Mouse (Mus musculus): ENCODE data around the gene Slc45a1. TPM values are rescaled to one million over a fixed set of nuclear protein-coding genes. Genes with fewer than 3 reads are reported as not detected.
"Not testable (repeated sequence)": the region's sequence is repeated elsewhere in the genome, so short reads cannot be mapped to it uniquely, and the experiment has no call there.

Gene Slc45a1
- polyA plus RNA-seq, 1 experiment from 2014 or later = 0.12 TPM

GRCm38 (mm10) chr4:150613715-150614114, 38.3 kb downstream of the Slc45a1 start:
- Histone ChIP-seq H3K36me3 (ENCODE audit: insufficient read depth, low read length) (peaks cover 87% of the 10 kb centered on the region), H3K9ac (replicated peaks; ENCODE audit: low read length) (no peak overlapping the region), H3K4me3 (ENCODE audit: low read length) (no peak overlapping the region), H3K4me1 (ENCODE audit: insufficient read depth, low read length) (no peaks in the 10 kb centered on the region), H3K4me2 (replicated peaks; ENCODE audit: low read depth, low read length) (no peak overlapping the region), H3K9me3 (ENCODE audit: low read length) (no peaks in the 10 kb centered on the region), H3K27me3 (ENCODE audit: insufficient read depth, low read length) (no peaks in the 10 kb centered on the region), H3K27ac (ENCODE audit: low read length) (no peak overlapping the region)
- ATAC-seq (ENCODE audit: low FRiP score, low TSS enrichment) = no peak
- 73% methylated on average over 7 of the region's 7 CpGs for WGBS

- 100% methylated on average over 3 of the region's 3 CpGs for whole genome bisulfite sequencing
- no peaks in the 10 kb centered on the region for H3K27me3 ChIP-seq (ENCODE audit: insufficient read depth, low read length)
Measured at GRCm38 (mm10) chr4:150608670-150609069, 43.3 kb downstream of the Slc45a1 start.

DNA sequence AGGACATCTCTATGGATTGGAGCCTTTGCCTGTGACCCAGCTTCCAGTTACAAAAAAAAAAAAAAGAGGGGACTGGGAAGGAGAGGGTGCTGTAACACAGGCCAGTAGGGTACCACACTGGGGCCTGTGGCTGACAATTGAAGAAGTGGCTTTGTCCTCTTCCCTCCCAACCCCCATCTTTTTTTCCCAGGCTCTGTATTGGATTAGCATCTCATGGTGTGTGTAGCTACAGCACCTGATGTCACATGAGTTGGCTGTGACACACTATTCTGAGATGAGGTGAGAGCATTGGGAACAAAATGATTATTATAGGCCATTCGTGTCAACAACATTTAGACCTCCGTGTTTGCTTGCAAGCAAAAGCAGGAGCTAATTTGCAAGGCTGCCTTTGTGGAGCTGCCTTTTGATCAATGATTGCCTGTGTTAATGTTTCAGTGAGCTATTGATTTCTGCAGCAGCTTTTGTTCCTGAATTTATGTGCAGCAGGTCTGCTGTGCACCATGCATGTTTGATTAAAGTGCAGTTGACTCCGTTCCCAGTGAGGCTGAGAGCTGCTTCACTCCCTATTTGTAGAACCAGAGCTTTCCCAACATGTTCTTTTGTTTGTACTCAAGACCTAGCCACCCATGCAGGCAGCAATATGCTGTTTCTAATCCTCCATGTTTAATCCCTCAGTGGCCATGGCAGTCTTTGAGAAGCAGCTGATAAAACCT, 45.4 kb downstream of the Slc45a1 start:
- WGBS = 54% methylated on average over 3 of the region's 3 CpGs
- Histone ChIP-seq H3K4me2 (replicated peaks; ENCODE audit: low read depth, low read length) (no peak overlapping the region), H3K9me3 (ENCODE audit: low read length) (no peaks in the 10 kb centered on the region), H3K4me3 (ENCODE audit: low read length) (no peak overlapping the region), H3K27me3 (ENCODE audit: insufficient read depth, low read length) (no peaks in the 10 kb centered on the region), H3K27ac (ENCODE audit: low read length) (peak overlapping the region; percentile 31; the same call in 1 of the 2 replicates), H3K9ac (replicated peaks; ENCODE audit: low read length) (no peak overlapping the region), H3K4me1 (ENCODE audit: insufficient read depth, low read length) (peaks cover 8% of the 10 kb centered on the region), H3K36me3 (ENCODE audit: insufficient read depth, low read length) (peaks cover 19% of the 10 kb centered on the region)
- no peak for ATAC-seq (ENCODE audit: low FRiP score, low TSS enrichment)

More at GRCm38 (mm10) chr4:150608670-150609069, 43.3 kb downstream of the Slc45a1 start:
- Histone ChIP-seq H3K4me2 (replicated peaks; ENCODE audit: low read depth, low read length) (no peak overlapping the region), H3K9me3 (ENCODE audit: low read length) (no peaks in the 10 kb centered on the region), H3K9ac (replicated peaks; ENCODE audit: low read length) (no peak overlapping the region), H3K4me3 (ENCODE audit: low read length) (no peak overlapping the region), H3K4me1 (ENCODE audit: insufficient read depth, low read length) (peaks cover 8% of the 10 kb centered on the region), H3K36me3 (ENCODE audit: insufficient read depth, low read length) (peaks cover 39% of the 10 kb centered on the region), H3K27ac (ENCODE audit: low read length) (no peak overlapping the region)
- ATAC-seq (ENCODE audit: low FRiP score, low TSS enrichment) = no peak

DNA sequence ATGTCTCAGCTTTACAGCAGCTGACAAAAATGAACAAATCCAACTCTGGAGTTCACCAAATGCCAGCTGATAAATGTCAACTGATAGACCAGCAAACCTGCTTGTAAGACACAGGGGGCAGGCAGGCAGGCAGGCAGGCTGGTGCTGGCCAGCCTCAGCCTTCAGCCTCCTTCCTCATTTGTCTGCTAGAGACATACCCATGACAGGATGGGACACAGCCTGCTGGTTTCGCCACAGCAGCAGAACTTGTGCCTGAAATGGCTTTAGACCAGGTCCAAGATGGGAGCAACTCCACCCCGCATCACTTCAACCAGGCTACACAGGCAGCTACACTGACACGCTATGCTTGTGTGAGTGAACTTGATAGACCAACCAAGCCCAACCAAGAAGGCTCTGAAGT, 46.2 kb downstream of the Slc45a1 start:
- no peak overlapping the region for H3K4me3 ChIP-seq (ENCODE audit: low read length)
- no peaks in the 10 kb centered on the region for H3K9me3 ChIP-seq (ENCODE audit: low read length)
- peak overlapping the region; percentile 31 for H3K27ac ChIP-seq (ENCODE audit: low read length)
- H3K9ac ChIP-seq (replicated peaks; ENCODE audit: low read length) = no peak overlapping the region
- H3K27me3 ChIP-seq (ENCODE audit: insufficient read depth, low read length) = no peaks in the 10 kb centered on the region
- H3K4me2 ChIP-seq (replicated peaks; ENCODE audit: low read depth, low read length) = no peak overlapping the region
- ATAC-seq (ENCODE audit: low FRiP score, low TSS enrichment) = no peak
- H3K4me1 ChIP-seq (ENCODE audit: insufficient read depth, low read length) = peaks cover 8% of the 10 kb centered on the region
- H3K36me3 ChIP-seq (ENCODE audit: insufficient read depth, low read length) = peaks cover 12% of the 10 kb centered on the region; the same call in 1 of the 2 replicates
- 85% methylated on average over 3 of the region's 3 CpGs for WGBS

- Histone ChIP-seq H3K4me2 (replicated peaks; ENCODE audit: low read depth, low read length) (no peak overlapping the region), H3K4me3 (ENCODE audit: low read length) (no peak overlapping the region), H3K27me3 (ENCODE audit: insufficient read depth, low read length) (no peaks in the 10 kb centered on the region), H3K9me3 (ENCODE audit: low read length) (no peaks in the 10 kb centered on the region), H3K9ac (replicated peaks; ENCODE audit: low read length) (no peak overlapping the region), H3K27ac (ENCODE audit: low read length) (no peak overlapping the region), H3K36me3 (ENCODE audit: insufficient read depth, low read length) (0 out of 2 replicates have a peak, but pooled peaks cover 2% of the 10 kb centered on the region), H3K4me1 (ENCODE audit: insufficient read depth, low read length) (peaks cover 17% of the 10 kb centered on the region)
- no peak for ATAC-seq (ENCODE audit: low FRiP score, low TSS enrichment)
- WGBS = 100% methylated on average over 1 of the region's 1 CpGs
Measured at GRCm38 (mm10) chr4:150603366-150604061, 48.5 kb downstream of the Slc45a1 start.

- Histone ChIP-seq H3K9me3 (ENCODE audit: low read length) (no peaks in the 10 kb centered on the region), H3K9ac (replicated peaks; ENCODE audit: low read length) (no peak overlapping the region), H3K4me3 (ENCODE audit: low read length) (no peak overlapping the region), H3K36me3 (ENCODE audit: insufficient read depth, low read length) (no peaks in the 10 kb centered on the region), H3K4me1 (ENCODE audit: insufficient read depth, low read length) (peaks cover 28% of the 10 kb centered on the region), H3K4me2 (replicated peaks; ENCODE audit: low read depth, low read length) (no peak overlapping the region), H3K27ac (ENCODE audit: low read length) (no peak overlapping the region), H3K27me3 (ENCODE audit: insufficient read depth, low read length) (no peaks in the 10 kb centered on the region)
- no peak for ATAC-seq (ENCODE audit: low FRiP score, low TSS enrichment)
- WGBS = 82% methylated on average over 10 of the region's 10 CpGs
Measured at GRCm38 (mm10) chr4:150601489-150601888, 50.5 kb downstream of the Slc45a1 start.

DNA sequence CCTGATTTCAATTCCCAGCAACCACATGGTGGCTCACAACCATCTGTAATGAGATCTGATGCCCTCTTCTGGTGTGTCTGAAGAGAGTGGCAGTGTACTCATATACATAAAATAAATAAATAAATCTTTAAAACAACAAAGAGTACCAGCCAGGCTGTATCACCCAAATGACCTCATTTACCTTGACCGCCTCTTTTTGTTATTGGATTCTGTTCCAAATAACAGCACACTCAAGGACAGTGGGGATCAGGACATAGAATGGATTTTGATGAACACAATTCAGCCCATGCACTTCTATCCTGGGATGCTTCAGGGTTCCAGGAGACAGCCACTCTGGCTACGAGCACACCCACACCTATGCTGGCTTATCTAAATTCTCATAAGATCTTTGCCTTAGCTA, 51.5 kb downstream of the Slc45a1 start:
- H3K9me3 ChIP-seq (ENCODE audit: low read length); H3K36me3 ChIP-seq (ENCODE audit: insufficient read depth, low read length); H3K4me2 ChIP-seq (replicated peaks; ENCODE audit: low read depth, low read length); H3K27me3 ChIP-seq (ENCODE audit: insufficient read depth, low read length); H3K27ac ChIP-seq (ENCODE audit: low read length); H3K9ac ChIP-seq (replicated peaks; ENCODE audit: low read length); ATAC-seq (ENCODE audit: low FRiP score, low TSS enrichment); H3K4me3 ChIP-seq (ENCODE audit: low read length): not testable (repeated sequence)
- peaks cover 30% of the 10 kb centered on the region for H3K4me1 ChIP-seq (ENCODE audit: insufficient read depth, low read length)
- WGBS = 85% methylated on average over 2 of the region's 2 CpGs

DNA sequence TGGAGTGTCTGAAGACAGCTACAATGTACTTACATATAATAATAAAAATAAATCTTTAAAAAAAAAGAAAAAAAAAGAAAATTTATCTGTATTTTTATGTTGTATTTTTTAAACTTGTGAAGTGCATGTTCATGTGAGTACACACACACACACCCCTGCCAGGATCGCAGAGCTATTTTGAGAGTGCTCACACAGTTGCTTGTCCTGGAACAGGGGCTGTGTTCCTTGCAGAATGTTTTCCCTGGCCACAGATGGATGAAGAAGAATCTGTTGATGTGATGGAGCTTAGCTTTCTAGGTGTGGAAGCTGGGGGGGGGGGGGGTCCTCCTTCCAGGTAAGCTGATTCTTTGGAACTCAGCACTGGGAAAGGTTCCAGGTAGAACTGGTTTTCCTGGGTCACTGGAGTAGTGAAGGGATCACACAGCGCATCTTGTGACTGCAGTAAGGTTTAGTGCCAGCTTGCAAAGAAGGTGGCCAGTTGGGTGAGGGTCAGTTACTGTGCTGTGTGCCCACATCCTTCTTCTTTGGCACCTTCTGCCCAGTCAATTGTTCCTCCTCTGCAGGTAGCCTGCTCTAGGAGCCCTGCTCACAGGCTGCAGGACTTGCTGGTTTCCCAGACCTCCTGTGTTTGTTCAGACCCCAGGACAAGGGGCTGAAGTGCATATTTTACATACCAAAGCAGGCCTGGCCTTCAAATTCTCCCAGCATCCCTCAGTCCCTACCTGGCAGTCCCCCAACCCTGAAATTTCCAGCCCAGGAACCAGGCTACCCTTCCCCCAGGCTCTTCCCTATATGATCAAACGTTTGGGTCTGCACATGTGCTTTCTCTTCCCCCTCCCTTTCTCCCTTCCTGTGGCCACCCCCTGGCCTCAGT, 52.6 kb downstream of the Slc45a1 start:
- Histone ChIP-seq H3K4me1 (ENCODE audit: insufficient read depth, low read length) (peaks cover 32% of the 10 kb centered on the region), H3K9me3 (ENCODE audit: low read length) (no peaks in the 10 kb centered on the region), H3K9ac (replicated peaks; ENCODE audit: low read length) (no peak overlapping the region), H3K4me2 (replicated peaks; ENCODE audit: low read depth, low read length) (no peak overlapping the region), H3K27me3 (ENCODE audit: insufficient read depth, low read length) (no peaks in the 10 kb centered on the region), H3K27ac (ENCODE audit: low read length) (peak overlapping the region; percentile 70), H3K4me3 (ENCODE audit: low read length) (no peak overlapping the region), H3K36me3 (ENCODE audit: insufficient read depth, low read length) (no peaks in the 10 kb centered on the region)
- ATAC-seq (ENCODE audit: low FRiP score, low TSS enrichment) = peak; percentile 57
- 68% methylated on average over 3 of the region's 3 CpGs for WGBS

DNA sequence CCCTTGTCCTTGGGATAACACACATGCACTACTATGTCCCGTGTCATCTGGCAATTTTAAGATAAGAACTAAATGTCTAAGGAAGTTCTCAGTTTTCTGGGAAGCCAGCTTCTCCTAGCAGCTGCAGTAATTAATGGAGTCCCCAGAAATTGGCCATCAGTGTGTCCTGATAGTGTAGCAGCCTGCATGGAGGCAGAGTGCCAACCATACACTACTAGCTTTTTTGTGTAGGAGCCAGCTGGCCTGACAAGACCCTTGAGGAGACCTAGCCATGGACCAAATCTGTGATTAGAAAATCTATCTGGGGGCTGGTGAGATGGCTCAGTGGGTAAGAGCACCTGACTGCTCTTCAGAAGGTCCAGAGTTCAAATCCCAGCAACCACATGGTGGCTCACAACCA, 53.3 kb downstream of the Slc45a1 start:
- no peak overlapping the region for H3K4me3 ChIP-seq (ENCODE audit: low read length)
- no peak for ATAC-seq (ENCODE audit: low FRiP score, low TSS enrichment)
- WGBS = 52% methylated on average over 1 of the region's 1 CpGs
- H3K4me1 ChIP-seq (ENCODE audit: insufficient read depth, low read length) = peaks cover 36% of the 10 kb centered on the region
- no peak overlapping the region for H3K4me2 ChIP-seq (replicated peaks; ENCODE audit: low read depth, low read length)
- no peaks in the 10 kb centered on the region for H3K36me3 ChIP-seq (ENCODE audit: insufficient read depth, low read length)
- no peak overlapping the region for H3K9ac ChIP-seq (replicated peaks; ENCODE audit: low read length)
- no peaks in the 10 kb centered on the region for H3K9me3 ChIP-seq (ENCODE audit: low read length)
- no peaks in the 10 kb centered on the region for H3K27me3 ChIP-seq (ENCODE audit: insufficient read depth, low read length)
- H3K27ac ChIP-seq (ENCODE audit: low read length) = peak overlapping the region; percentile 1

Measured in kidney, embryonic 16.5 days (tissue).